Mouse (Mus musculus): ENCODE data around the gene Gsto2. TPM values are rescaled to one million over a fixed set of nuclear protein-coding genes. Genes with fewer than 3 reads are reported as not detected.

Gsto2 gene
- polyA plus RNA-seq, 1 experiment, result 1.5 TPM

GRCm38 (mm10) chr19:47857957-47858942, 7.1 kb upstream of the Gsto2 start:
- DNase-seq (ENCODE audit: low read depth), result no peak

GRCm38 (mm10) chr19:47859180-47859579, 6.2 kb upstream of the Gsto2 start:
- DNase-seq (ENCODE audit: low read depth), result no peak

- DNase-seq (ENCODE audit: low read depth), result no peak
Measured at GRCm38 (mm10) chr19:47862581-47862980, 2.8 kb upstream of the Gsto2 start.

- no peak for DNase-seq (ENCODE audit: low read depth)
Measured at GRCm38 (mm10) chr19:47864051-47864450, 1.3 kb upstream of the Gsto2 start.

- no peak for DNase-seq (ENCODE audit: low read depth)
Measured at GRCm38 (mm10) chr19:47864721-47865120, 613 bp upstream of the Gsto2 start.

GRCm38 (mm10) chr19:47867628-47868175, 2.4 kb downstream of the Gsto2 start:
- DNase-seq (ENCODE audit: low read depth), result no peak

- DNase-seq (ENCODE audit: low read depth), result no peak
Measured at GRCm38 (mm10) chr19:47868951-47869350, 3.6 kb downstream of the Gsto2 start.

GRCm38 (mm10) chr19:47869516-47869915, 4.2 kb downstream of the Gsto2 start:
- no peak for DNase-seq (ENCODE audit: low read depth)

- DNase-seq (ENCODE audit: low read depth), result peak; percentile 69
Measured at GRCm38 (mm10) chr19:47870102-47870666, 4.8 kb downstream of the Gsto2 start.

- no peak for DNase-seq (ENCODE audit: low read depth)
Measured at GRCm38 (mm10) chr19:47871515-47871914, 6.2 kb downstream of the Gsto2 start.

- DNase-seq (ENCODE audit: low read depth), result no peak
Measured at GRCm38 (mm10) chr19:47876252-47876651, 10.9 kb downstream of the Gsto2 start.

GRCm38 (mm10) chr19:47881538-47881937, 16.2 kb downstream of the Gsto2 start:
- DNase-seq (ENCODE audit: low read depth), result no peak

GRCm38 (mm10) chr19:47882151-47882881, 17.0 kb downstream of the Gsto2 start:
- no peak for DNase-seq (ENCODE audit: low read depth)

GRCm38 (mm10) chr19:47882882-47883254, 17.5 kb downstream of the Gsto2 start:
- DNase-seq (ENCODE audit: low read depth), result no peak

GRCm38 (mm10) chr19:47884296-47885085, 19.2 kb downstream of the Gsto2 start:
- DNase-seq (ENCODE audit: low read depth), result no peak

- no peak for DNase-seq (ENCODE audit: low read depth)
Measured at GRCm38 (mm10) chr19:47885191-47885743, 19.9 kb downstream of the Gsto2 start.

GRCm38 (mm10) chr19:47885886-47886285, 20.6 kb downstream of the Gsto2 start:
- DNase-seq (ENCODE audit: low read depth), result no peak

GRCm38 (mm10) chr19:47886617-47887016, 21.3 kb downstream of the Gsto2 start:
- DNase-seq (ENCODE audit: low read depth), result no peak

GRCm38 (mm10) chr19:47887417-47887816, 22.1 kb downstream of the Gsto2 start:
- no peak for DNase-seq (ENCODE audit: low read depth)

- no peak for DNase-seq (ENCODE audit: low read depth)
Measured at GRCm38 (mm10) chr19:47888037-47888436, 22.7 kb downstream of the Gsto2 start.

Data from gonadal fat pad, adult 2 months (tissue).